Mouse (Mus musculus) liver, postnatal 0 days (tissue): ENCODE results near the gene Man1c1.

Experiments
- CTCF ChIP-seq: sonication (generic); IDR thresholded peaks from 2 replicates; pipeline ENCODE4 v1.5.1; 2016; ENCODE audit warnings: antibody characterized with exemption, low read depth
- EP300 ChIP-seq: IDR thresholded peaks from 2 replicates; pipeline ENCODE4 v1.6.1; 2016; ENCODE audit warnings: antibody characterized with exemption, low read depth, mild to moderate bottlenecking

- TF ChIP-seq EP300 (no peak), CTCF (no peak)
These were observed 123.5 kb downstream of the Man1c1 start for GRCm38 (mm10) chr4:134580351-134581148.
